Comparison of ENCODE assay signal across 1 mouse cellular context in the genomic region with DNA sequence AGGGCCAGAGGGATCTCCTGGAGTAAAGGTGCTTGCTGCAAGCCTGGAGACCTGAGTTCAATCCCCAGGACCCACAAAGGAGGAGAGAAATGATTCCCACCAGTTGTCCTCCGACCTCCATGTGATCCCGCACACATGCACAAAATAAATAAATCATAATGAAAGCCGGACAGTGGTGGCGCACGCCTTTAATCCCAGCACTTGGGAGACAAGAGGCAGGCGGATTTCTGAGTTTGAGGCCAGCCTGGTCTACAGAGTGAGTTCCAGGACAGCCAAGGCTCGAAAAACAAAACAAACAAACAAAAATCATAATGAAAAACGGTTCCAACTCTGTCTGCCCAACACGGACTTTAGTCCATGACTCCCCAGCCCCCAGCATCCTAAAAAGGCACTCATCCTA.
TF ChIP-seq lines count a peak whose summit lies in the region.

No protein-coding gene starts in this region.

TF ChIP-seq in MEL, 35 proteins besides CTCF, POLR2A, EP300 and RAD21:
- TF ChIP-seq CHD1 (IDR thresholded peaks at IDR 0.05; ENCODE audit: low read depth, low read length) (no peak), ZC3H11A (IDR thresholded peaks at IDR 0.05; ENCODE audit: low read depth, low read length) (no peak), BHLHE40 (IDR thresholded peaks at IDR 0.05; ENCODE audit: borderline replicate concordance, low read depth, low read length) (no peak), ZMIZ1 (IDR thresholded peaks at IDR 0.05; ENCODE audit: low read depth, low read length) (no peak)
TF ChIP-seq in MEL: peak in this region for 0.
